Mouse (Mus musculus) embryonic facial prominence, embryonic 11.5 days (tissue): ENCODE measurements around the gene Cd200r1. TPM values are rescaled to one million over a fixed set of nuclear protein-coding genes. Genes with fewer than 3 reads are reported as not detected.

Experiments
- ATAC-seq: fragments of 200-750 bp; cut with Nextera tagmentation; replicated peaks from 2 replicates; pipeline ENCODE4 v1.8.0; 2017; ENCODE audit warnings: low read depth; ENCODE audit not compliant: insufficient number of reproducible peaks, low FRiP score, low TSS enrichment
- DNase-seq: peaks from one replicate; pipeline ENCODE4 v3.0.0-alpha.2; 2015; ENCODE audit warnings: low spot score
- H3K27ac ChIP-seq: fragments of 300-500 bp; sonication (generic); replicated peaks from 2 replicates; pipeline ENCODE4 v1.5.1; 2014; ENCODE audit warnings: mild to moderate bottlenecking, low read depth, low read length, control low read depth
- H3K27me3 ChIP-seq: fragments of 300-500 bp; sonication (generic); 2 replicates; pipeline ENCODE4 v1.6.1; 2014; ENCODE audit warnings: mild to moderate bottlenecking, low read length, moderate library complexity, mixed read lengths; ENCODE audit not compliant: control insufficient read depth, insufficient read depth
- H3K36me3 ChIP-seq: fragments of 300-500 bp; sonication (generic); replicated peaks from 2 replicates; pipeline ENCODE4 v1.6.1; 2014; ENCODE audit warnings: low read depth, mild to moderate bottlenecking, low read length, moderate library complexity, mixed read lengths; ENCODE audit not compliant: control insufficient read depth, insufficient read depth
- H3K4me1 ChIP-seq: fragments of 300-500 bp; sonication (generic); 2 replicates; pipeline ENCODE4 v1.6.1; 2014; ENCODE audit warnings: low read length, mixed read lengths; ENCODE audit not compliant: control insufficient read depth, insufficient read depth
- H3K4me2 ChIP-seq: fragments of 300-500 bp; sonication (generic); 2 replicates; pipeline ENCODE4 v1.6.1; 2014; ENCODE audit warnings: low read depth, mild to moderate bottlenecking, control low read depth, low read length, moderate library complexity
- H3K4me3 ChIP-seq: fragments of 300-500 bp; sonication (generic); 2 replicates; pipeline ENCODE4 v1.5.1; 2014; ENCODE audit warnings: low read depth, low read length, control low read depth
- H3K9ac ChIP-seq: fragments of 300-500 bp; sonication (generic); replicated peaks from 2 replicates; pipeline ENCODE4 v1.6.1; 2014; ENCODE audit warnings: mild to moderate bottlenecking, control low read depth, low read length
- H3K9me3 ChIP-seq: fragments of 300-500 bp; sonication (generic); replicated peaks from 2 replicates; pipeline ENCODE4 v1.6.1; 2016; ENCODE audit warnings: mild to moderate bottlenecking, low read length, inconsistent platforms, mixed read lengths; ENCODE audit not compliant: control insufficient read depth
- WGBS: fragments of 180-500 bp; shearing (Covaris S2); extraction: QIAGEN DNeasy Blood & Tissue Kit; methylation state at CpG from one replicate; pipeline ENCODE4 v1.1.7; 2014; 5-methylcytosine and 5-hydroxymethylcytosine counted together
- polyA plus RNA-seq: library from polyadenylated mRNA; unstranded; fragments of >200 nt; fragmentation: Nextera tagmentation; extraction: Ambion mirVana; gene quantifications from 2 replicates; pipeline ENCODE4 v1.2.1, GENCODE M21; 2014

Gene Cd200r1
- polyA plus RNA-seq, 1 experiment from 2014 or later, result 0.63 TPM

DNA sequence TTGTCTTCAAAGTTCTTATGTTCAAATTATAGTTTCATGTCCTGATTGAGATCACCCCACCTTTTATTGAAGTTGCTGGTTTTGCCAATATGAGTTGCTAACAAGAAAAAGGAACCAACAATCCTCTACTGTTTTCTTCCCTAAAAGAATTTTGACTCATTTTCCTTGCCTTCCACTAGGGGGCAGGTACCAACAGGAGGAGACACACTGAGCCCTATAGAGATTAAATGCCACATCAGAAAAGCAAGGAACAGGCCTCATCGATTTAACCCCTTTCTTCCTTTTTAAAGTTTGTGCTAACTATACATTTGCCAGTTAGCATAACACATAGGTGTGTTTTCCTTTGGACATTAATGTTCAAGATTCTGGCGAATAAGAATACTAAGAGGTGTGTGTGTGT is 2.4 kb downstream of the Cd200r1 start:
- Histone ChIP-seq H3K9ac (no peak overlapping the region), H3K27ac (no peak overlapping the region), H3K9me3 (no peaks in the 10 kb centered on the region), H3K36me3 (no peaks in the 10 kb centered on the region), H3K27me3 (no peaks in the 10 kb centered on the region), H3K4me3 (no peak overlapping the region), H3K4me1 (no peaks in the 10 kb centered on the region), H3K4me2 (no peak overlapping the region)
- ATAC-seq, result no peak
- peak; percentile 51 for DNase-seq
- 45% methylated on average over 2 of the region's 2 CpGs for WGBS

DNA sequence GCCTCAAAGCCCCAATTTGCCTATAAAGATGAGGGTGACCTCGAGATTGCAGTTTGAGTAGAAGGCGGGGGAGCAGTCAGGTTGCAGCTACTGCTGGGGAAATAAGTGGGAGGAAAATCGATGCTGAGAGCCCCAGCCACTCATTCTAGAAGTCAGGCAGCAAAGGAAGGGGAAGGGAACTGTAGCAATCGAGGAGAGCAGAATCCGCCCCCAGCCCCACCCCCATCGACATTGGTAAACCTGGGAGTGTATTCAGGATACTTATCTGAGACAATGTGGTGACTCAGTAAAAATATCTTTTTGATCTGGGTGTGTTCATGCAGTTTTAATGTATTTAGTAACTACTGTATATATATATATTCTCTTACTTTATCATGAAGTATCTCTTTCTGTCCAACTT is 7.0 kb downstream of the Cd200r1 start:
- ATAC-seq (no peak), DNase-seq (no peak)
- WGBS, result 77% methylated on average over 6 of the region's 6 CpGs
- Histone ChIP-seq H3K4me1 (no peaks in the 10 kb centered on the region), H3K4me3 (no peak overlapping the region), H3K9me3 (no peaks in the 10 kb centered on the region), H3K9ac (no peak overlapping the region), H3K36me3 (no peaks in the 10 kb centered on the region), H3K27me3 (no peaks in the 10 kb centered on the region), H3K27ac (no peak overlapping the region), H3K4me2 (no peak overlapping the region)

DNA sequence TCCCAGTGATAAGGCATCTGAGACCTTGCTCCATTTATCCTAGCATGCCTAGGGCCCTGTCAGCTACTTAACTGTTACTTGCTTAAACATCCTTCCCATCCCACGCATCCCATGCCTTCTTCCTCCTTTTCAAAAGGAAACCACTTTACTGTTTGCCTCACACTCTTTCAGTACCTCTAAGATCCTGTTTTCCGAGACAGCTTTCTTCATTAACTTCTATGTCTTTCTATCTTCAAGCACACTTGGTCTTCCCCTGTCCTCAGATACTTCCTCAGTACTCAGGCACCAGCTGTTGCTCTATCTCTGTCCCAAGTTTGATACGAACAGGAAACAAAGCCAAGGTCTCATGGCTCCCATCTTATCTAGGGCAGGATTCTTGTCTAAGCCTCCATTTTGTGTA is 8.1 kb downstream of the Cd200r1 start:
- no peak overlapping the region for H3K27ac ChIP-seq
- no peaks in the 10 kb centered on the region for H3K27me3 ChIP-seq
- DNase-seq, result no peak
- no peaks in the 10 kb centered on the region for H3K4me1 ChIP-seq
- no peak overlapping the region for H3K4me2 ChIP-seq
- no peak overlapping the region for H3K9ac ChIP-seq
- no peak overlapping the region for H3K4me3 ChIP-seq
- WGBS, result 92% methylated on average over 3 of the region's 3 CpGs
- no peaks in the 10 kb centered on the region for H3K36me3 ChIP-seq
- no peaks in the 10 kb centered on the region for H3K9me3 ChIP-seq
- ATAC-seq, result no peak

DNA sequence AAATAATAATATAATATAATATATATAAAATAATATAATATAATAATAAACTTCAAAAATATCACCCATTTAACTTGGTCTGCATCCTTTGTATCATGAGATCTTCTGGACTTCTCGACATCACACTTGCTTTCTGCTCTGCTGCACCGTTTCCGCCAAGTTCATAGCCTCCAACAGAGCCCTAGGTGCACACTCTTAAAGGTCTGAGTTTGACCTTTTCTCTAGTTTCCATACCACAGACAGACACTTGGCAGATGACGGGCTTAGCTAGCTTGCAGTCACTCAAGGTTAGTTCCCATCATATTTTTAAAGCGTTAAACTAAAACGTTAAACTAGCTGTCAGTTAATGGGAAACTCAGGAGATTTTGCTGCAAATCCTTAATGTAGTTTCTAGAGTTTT is 8.7 kb downstream of the Cd200r1 start:
- Histone ChIP-seq H3K4me1 (no peaks in the 10 kb centered on the region), H3K9me3 (no peaks in the 10 kb centered on the region), H3K4me2 (no peak overlapping the region), H3K36me3 (no peaks in the 10 kb centered on the region), H3K9ac (no peak overlapping the region), H3K27ac (no peak overlapping the region), H3K27me3 (no peaks in the 10 kb centered on the region), H3K4me3 (no peak overlapping the region)
- ATAC-seq (no peak), DNase-seq (no peak)
- WGBS, result 86% methylated on average over 6 of the region's 6 CpGs

DNA sequence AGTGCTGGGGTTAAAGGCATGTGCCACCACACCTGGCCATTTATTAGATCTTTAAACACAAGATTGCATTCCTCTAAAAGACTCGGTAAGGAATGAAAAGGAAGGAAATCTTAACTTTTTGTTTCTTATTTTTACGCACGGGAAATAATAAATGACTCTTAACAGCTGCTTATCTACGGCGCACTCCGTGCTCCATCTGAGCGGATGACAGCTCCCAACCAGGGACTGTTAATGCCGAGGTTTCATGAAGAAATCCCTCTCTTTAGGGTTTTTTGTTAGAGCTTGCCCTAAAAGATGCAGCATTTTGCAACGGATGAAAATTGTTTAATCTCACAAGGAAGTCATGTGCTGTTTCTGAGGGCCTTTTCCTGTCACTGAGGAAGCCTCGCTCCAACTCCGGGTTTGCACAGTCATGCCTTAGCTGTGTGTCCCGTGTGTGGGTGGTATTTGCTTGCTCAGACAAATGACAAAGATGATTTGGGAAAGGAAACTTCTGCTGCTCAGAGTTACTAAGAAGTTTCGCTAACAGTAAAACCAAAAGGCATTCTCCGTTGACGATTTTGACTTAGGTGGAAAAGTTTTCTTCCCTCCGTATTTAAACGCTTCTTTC is 13.1 kb downstream of the Cd200r1 start:
- WGBS, result 85% methylated on average over 17 of the region's 17 CpGs
- no peaks in the 10 kb centered on the region for H3K36me3 ChIP-seq
- H3K4me2 ChIP-seq, result no peak overlapping the region
- H3K9ac ChIP-seq, result no peak overlapping the region
- H3K27ac ChIP-seq, result no peak overlapping the region
- H3K27me3 ChIP-seq, result no peaks in the 10 kb centered on the region
- DNase-seq (no peak), ATAC-seq (no peak)
- no peaks in the 10 kb centered on the region for H3K9me3 ChIP-seq
- H3K4me3 ChIP-seq, result no peak overlapping the region
- H3K4me1 ChIP-seq, result no peaks in the 10 kb centered on the region

DNA sequence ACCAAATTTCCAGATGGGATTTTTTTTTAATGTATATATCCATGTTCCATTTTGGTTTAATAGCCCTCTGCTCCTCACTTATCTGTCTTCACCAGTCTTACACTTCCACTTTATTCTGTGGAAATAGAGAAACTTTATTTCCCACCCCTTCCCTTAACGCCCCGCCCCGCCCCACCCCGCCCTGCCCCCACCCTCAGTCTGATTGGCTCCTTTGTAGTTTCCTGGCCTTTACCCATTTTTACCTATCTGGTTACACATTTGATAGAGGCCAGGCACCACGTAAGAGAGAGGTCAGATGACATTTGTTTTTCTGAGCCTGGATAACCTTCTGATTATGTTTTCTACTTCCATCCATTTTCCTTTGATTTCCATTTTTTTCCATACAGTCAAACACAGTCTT is 14.0 kb downstream of the Cd200r1 start:
- H3K27me3 ChIP-seq, result no peaks in the 10 kb centered on the region
- WGBS, result 89% methylated on average over 5 of the region's 5 CpGs
- ATAC-seq (no peak), DNase-seq (no peak)
- no peaks in the 10 kb centered on the region for H3K36me3 ChIP-seq
- H3K4me1 ChIP-seq, result no peaks in the 10 kb centered on the region
- H3K27ac ChIP-seq, result no peak overlapping the region
- H3K4me3 ChIP-seq, result no peak overlapping the region
- H3K9ac ChIP-seq, result no peak overlapping the region
- no peak overlapping the region for H3K4me2 ChIP-seq
- H3K9me3 ChIP-seq, result no peaks in the 10 kb centered on the region

DNA sequence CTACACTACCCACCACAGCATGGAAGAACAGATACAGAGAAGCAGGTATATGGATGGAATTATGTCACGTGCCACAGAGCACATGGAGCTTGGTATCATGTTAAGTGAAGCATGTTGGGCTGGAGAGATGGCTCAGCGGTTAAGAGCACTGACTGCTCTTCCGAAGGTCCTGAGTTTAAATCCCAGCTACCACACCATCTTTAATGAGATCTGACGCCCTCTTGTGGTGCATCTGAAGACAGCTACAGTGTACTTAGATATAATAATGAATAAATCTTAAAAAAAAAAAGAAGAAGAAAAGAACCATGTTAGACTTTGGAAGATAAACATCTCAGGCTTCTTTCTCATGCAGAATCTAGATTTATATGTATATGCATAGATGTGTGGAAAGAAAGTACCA is 15.2 kb downstream of the Cd200r1 start:
- Histone ChIP-seq H3K9me3 (no peaks in the 10 kb centered on the region), H3K36me3 (no peaks in the 10 kb centered on the region), H3K4me2 (no peak overlapping the region), H3K4me1 (no peaks in the 10 kb centered on the region), H3K27me3 (no peaks in the 10 kb centered on the region), H3K27ac (no peak overlapping the region), H3K4me3 (no peak overlapping the region), H3K9ac (no peak overlapping the region)
- DNase-seq (no peak), ATAC-seq (no peak)
- WGBS, result 65% methylated on average over 4 of the region's 4 CpGs

DNA sequence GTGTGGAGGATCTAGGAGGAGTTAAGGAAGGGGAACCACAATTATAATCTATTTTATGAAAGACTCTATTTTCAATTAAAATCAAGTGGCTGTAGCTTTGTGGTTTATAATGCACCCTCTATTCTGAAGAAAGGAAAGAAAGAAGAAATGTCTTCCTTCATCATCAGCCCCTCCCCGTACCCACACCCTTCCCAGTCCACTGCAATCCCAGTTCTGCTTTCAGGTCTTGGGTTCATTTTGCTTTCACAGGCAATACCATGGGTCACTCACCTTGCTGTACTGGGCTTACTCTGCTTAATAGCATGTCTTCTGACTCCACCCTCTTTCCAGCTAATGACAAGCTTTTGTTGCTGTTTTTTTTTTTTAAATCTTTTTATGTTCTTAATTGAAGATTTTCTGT is 21.4 kb downstream of the Cd200r1 start:
- Histone ChIP-seq H3K27me3 (no peaks in the 10 kb centered on the region), H3K36me3 (no peaks in the 10 kb centered on the region), H3K9me3 (no peaks in the 10 kb centered on the region), H3K4me3 (no peak overlapping the region), H3K4me1 (no peaks in the 10 kb centered on the region), H3K27ac (no peak overlapping the region), H3K4me2 (no peak overlapping the region), H3K9ac (no peak overlapping the region)
- DNase-seq (no peak), ATAC-seq (no peak)
- whole genome bisulfite sequencing, result 71% methylated on average over 1 of the region's 1 CpGs
